In genomic region chr8:83740976-83741741, GRCm38 (mm10) we compare ENCODE assay signal across 8 mouse cellular contexts. TPM values are rescaled to one million over a fixed set of nuclear protein-coding genes. Genes with fewer than 3 reads are reported as not detected.
DNase-seq lines count a peak whose midpoint lies in the region; ATAC-seq and TF ChIP-seq lines count a peak whose summit lies in the region.

TSS of gene Adgre5 (minus strand) at chr8:83741326.

- no peaks in the 10 kb centered on the region for H3K9me3 ChIP-seq in E14TG2a.4 (ENCODE audit: low read length)
- H3K9me3 ChIP-seq in forebrain, postnatal 0 days (ENCODE audit: low read length), result no peaks in the 10 kb centered on the region
- H3K9me3 ChIP-seq in hindbrain, embryonic 12.5 days (replicated peaks), result 0 out of 2 replicates have a peak, but pooled peaks cover 6% of the 10 kb centered on the region
- no peaks in the 10 kb centered on the region for H3K9me3 ChIP-seq in limb, embryonic 15.5 days
- H3K9me3 ChIP-seq in midbrain, embryonic 15.5 days, result no peaks in the 10 kb centered on the region
- 0 out of 2 replicates have a peak, but pooled peaks cover 5% of the 10 kb centered on the region for H3K9me3 ChIP-seq in stomach, embryonic 16.5 days (replicated peaks; ENCODE audit: control insufficient read depth, low read length)

- no peak for TF ChIP-seq CTCF in E14TG2a.4 (conservative IDR thresholded peaks at IDR 0.05; ENCODE audit: low read length)
- TF ChIP-seq CTCF in forebrain, postnatal 0 days (IDR thresholded peaks at IDR 0.05; ENCODE audit: low read depth), result no peak

- 1% methylated on average over 44 of the region's 56 CpGs for WGBS in forebrain, postnatal 0 days
- 2% methylated on average over 44 of the region's 56 CpGs for WGBS in hindbrain, embryonic 12.5 days
- WGBS in limb, embryonic 15.5 days, result 2% methylated on average over 52 of the region's 56 CpGs
- WGBS in midbrain, embryonic 15.5 days, result 1% methylated on average over 53 of the region's 56 CpGs
- WGBS in stomach, embryonic 16.5 days, result 2% methylated on average over 46 of the region's 56 CpGs

- H3K4me2 ChIP-seq in forebrain, postnatal 0 days (ENCODE audit: low read depth), result peak within 1 kb of the TSS; percentile 83
- H3K4me2 ChIP-seq in hindbrain, embryonic 12.5 days (replicated peaks), result peak within 1 kb of the TSS; percentile 73
- H3K4me2 ChIP-seq in limb, embryonic 15.5 days, result peak within 1 kb of the TSS; percentile 92
- peak within 1 kb of the TSS; percentile 90 for H3K4me2 ChIP-seq in midbrain, embryonic 15.5 days
- H3K4me2 ChIP-seq in stomach, embryonic 16.5 days (ENCODE audit: low read depth, low read length), result peak within 1 kb of the TSS; percentile 92

- H3K4me1 ChIP-seq in E14TG2a.4 (replicated peaks; ENCODE audit: low read depth, low read length), result peaks cover 83% of the 10 kb centered on the region
- H3K4me1 ChIP-seq in forebrain, postnatal 0 days (ENCODE audit: insufficient read depth), result no peaks in the 10 kb centered on the region
- peaks cover 14% of the 10 kb centered on the region for H3K4me1 ChIP-seq in hindbrain, embryonic 12.5 days
- peaks cover 47% of the 10 kb centered on the region for H3K4me1 ChIP-seq in limb, embryonic 15.5 days
- H3K4me1 ChIP-seq in midbrain, embryonic 15.5 days, result peaks cover 10% of the 10 kb centered on the region
- H3K4me1 ChIP-seq in stomach, embryonic 16.5 days (ENCODE audit: control insufficient read depth, insufficient read depth, low read length), result peaks cover 32% of the 10 kb centered on the region

- H3K4me3 ChIP-seq in E14TG2a.4 (replicated peaks; ENCODE audit: low read length), result peak within 1 kb of the TSS; percentile 85
- peak within 1 kb of the TSS; percentile 45 for H3K4me3 ChIP-seq in forebrain, postnatal 0 days (ENCODE audit: low read depth, low read length)
- peak within 1 kb of the TSS; percentile 46 for H3K4me3 ChIP-seq in hindbrain, embryonic 12.5 days
- peak within 1 kb of the TSS; percentile 59 for H3K4me3 ChIP-seq in limb, embryonic 15.5 days
- peak within 1 kb of the TSS; percentile 40 for H3K4me3 ChIP-seq in midbrain, embryonic 15.5 days
- peak within 1 kb of the TSS; percentile 58 for H3K4me3 ChIP-seq in stomach, embryonic 16.5 days (replicated peaks; ENCODE audit: low read length)

- peak; percentile 85 for DNase-seq in adrenal gland, postnatal 10 days
- no peak for DNase-seq in forebrain, postnatal 0 days
- DNase-seq in cerebellum, adult 18-20 months, result no peak

- H3K9ac ChIP-seq in forebrain, postnatal 0 days, result peak within 1 kb of the TSS; percentile 49
- peak within 1 kb of the TSS; percentile 54 for H3K9ac ChIP-seq in hindbrain, embryonic 12.5 days
- peak within 1 kb of the TSS; percentile 58 for H3K9ac ChIP-seq in limb, embryonic 15.5 days
- peak within 1 kb of the TSS; percentile 31 for H3K9ac ChIP-seq in midbrain, embryonic 15.5 days
- peak within 1 kb of the TSS; percentile 78 for H3K9ac ChIP-seq in stomach, embryonic 16.5 days (ENCODE audit: low read length)

- ATAC-seq in forebrain, postnatal 0 days, result peak; percentile 40
- no peak; the same call in 1 of the 2 replicates for ATAC-seq in hindbrain, embryonic 12.5 days (ENCODE audit: low FRiP score)
- peak; percentile 55 for ATAC-seq in limb, embryonic 15.5 days (ENCODE audit: insufficient number of reproducible peaks, low FRiP score, low TSS enrichment, low read depth)
- no peak for ATAC-seq in midbrain, embryonic 15.5 days (replicated peaks)
- ATAC-seq in stomach, embryonic 16.5 days (ENCODE audit: insufficient read depth, low FRiP score), result peak; percentile 69

- H3K27ac ChIP-seq in forebrain, postnatal 0 days (ENCODE audit: low read depth, low read length), result 0 out of 2 replicates have a peak within 1 kb of the TSS, but pooled peaks have one; percentile 29
- no peak within 1 kb of the TSS for H3K27ac ChIP-seq in hindbrain, embryonic 12.5 days
- H3K27ac ChIP-seq in limb, embryonic 15.5 days, result peak within 1 kb of the TSS; percentile 81
- H3K27ac ChIP-seq in midbrain, embryonic 15.5 days, result no peak within 1 kb of the TSS
- peak within 1 kb of the TSS; percentile 88 for H3K27ac ChIP-seq in stomach, embryonic 16.5 days (ENCODE audit: low read length)

- peaks cover 14% of the 10 kb centered on the region for H3K36me3 ChIP-seq in E14TG2a.4 (ENCODE audit: insufficient read depth, low read length)
- no peaks in the 10 kb centered on the region for H3K36me3 ChIP-seq in forebrain, postnatal 0 days (ENCODE audit: insufficient read depth)
- H3K36me3 ChIP-seq in hindbrain, embryonic 12.5 days, result no peaks in the 10 kb centered on the region
- no peaks in the 10 kb centered on the region for H3K36me3 ChIP-seq in limb, embryonic 15.5 days
- no peaks in the 10 kb centered on the region for H3K36me3 ChIP-seq in midbrain, embryonic 15.5 days (replicated peaks)
- no peaks in the 10 kb centered on the region for H3K36me3 ChIP-seq in stomach, embryonic 16.5 days (ENCODE audit: control insufficient read depth, insufficient read depth, low read length)

- no peaks in the 10 kb centered on the region for H3K27me3 ChIP-seq in E14TG2a.4 (ENCODE audit: insufficient read depth, low read length)
- H3K27me3 ChIP-seq in forebrain, postnatal 0 days (ENCODE audit: insufficient read depth, low read length), result peaks cover 19% of the 10 kb centered on the region
- peaks cover 39% of the 10 kb centered on the region for H3K27me3 ChIP-seq in hindbrain, embryonic 12.5 days
- no peaks in the 10 kb centered on the region for H3K27me3 ChIP-seq in limb, embryonic 15.5 days
- H3K27me3 ChIP-seq in midbrain, embryonic 15.5 days (replicated peaks), result peaks cover 40% of the 10 kb centered on the region
- no peaks in the 10 kb centered on the region for H3K27me3 ChIP-seq in stomach, embryonic 16.5 days (ENCODE audit: control insufficient read depth, insufficient read depth, low read length)

RNA-seq across cellular contexts. Expression of gene Adgre5, which starts in this region (rescaled TPM):
- total RNA-seq in adrenal gland, postnatal 10 days (2021), result 10 to 100 TPM; 53.8 to 63.0 TPM
- 9.2 and 9.9 TPM in 2 replicates for total RNA-seq in forebrain, postnatal 0 days (2014; rRNA removed)
- polyA plus RNA-seq in forebrain, postnatal 0 days (2015; fragmentation: Nextera tagmentation; extraction: Ambion mirVana), result 6.7 and 9.2 TPM in 2 replicates
- 18.9 and 19.8 TPM in 2 replicates for polyA plus RNA-seq in hindbrain, embryonic 12.5 days (2016; fragmentation: Nextera tagmentation; extraction: Ambion mirVana)
- polyA plus RNA-seq in limb, embryonic 15.5 days (2015; fragmentation: Nextera tagmentation; extraction: Ambion mirVana), result 46.1 and 52.6 TPM in 2 replicates
- polyA plus RNA-seq in midbrain, embryonic 15.5 days (2015; fragmentation: Nextera tagmentation; extraction: Ambion mirVana), result 10.4 and 12.3 TPM in 2 replicates
- polyA plus RNA-seq in stomach, embryonic 16.5 days (2015; fragmentation: Nextera tagmentation; extraction: Ambion mirVana), result 40.5 and 45.6 TPM in 2 replicates

Comparison
In these comparisons a context has a peak if more than half of its experiments do, and no peak if none do; other contexts are left out.
1. ATAC-seq: peak in forebrain, postnatal 0 days (single experiment), limb, embryonic 15.5 days (single experiment) and stomach, embryonic 16.5 days (single experiment); none in hindbrain, embryonic 12.5 days (single experiment) and midbrain, embryonic 15.5 days (single experiment).
2. H3K27ac ChIP-seq: peak in forebrain, postnatal 0 days (single experiment), limb, embryonic 15.5 days (single experiment) and stomach, embryonic 16.5 days (single experiment); none in hindbrain, embryonic 12.5 days (single experiment) and midbrain, embryonic 15.5 days (single experiment).
3. Peak in every context shown above with its lines, with median percentiles within 50 percentile points of each other: H3K4me3 ChIP-seq, H3K4me2 ChIP-seq and H3K9ac ChIP-seq.